In genomic region chr6:34862381-34862780, GRCm38 (mm10) we compare ENCODE assay signal across 8 mouse cellular contexts. TPM values are rescaled to one million over a fixed set of nuclear protein-coding genes. Genes with fewer than 3 reads are reported as not detected.
DNase-seq lines count a peak whose midpoint lies in the region; ATAC-seq lines count a peak whose summit lies in the region.

No protein-coding gene starts in this region.

- no peaks in the 10 kb centered on the region for H3K9me3 ChIP-seq in embryonic facial prominence, embryonic 15.5 days (replicated peaks)
- H3K9me3 ChIP-seq in forebrain, embryonic 15.5 days = no peaks in the 10 kb centered on the region

- no peak overlapping the region for H3K27ac ChIP-seq in embryonic facial prominence, embryonic 15.5 days (replicated peaks)
- no peak overlapping the region for H3K27ac ChIP-seq in forebrain, embryonic 15.5 days (replicated peaks)

- H3K36me3 ChIP-seq in embryonic facial prominence, embryonic 15.5 days = no peaks in the 10 kb centered on the region
- H3K36me3 ChIP-seq in forebrain, embryonic 15.5 days = no peaks in the 10 kb centered on the region

- H3K4me3 ChIP-seq in embryonic facial prominence, embryonic 15.5 days (replicated peaks) = 0 out of 2 replicates have a peak overlapping the region, but pooled peaks have one; percentile 24
- H3K4me3 ChIP-seq in forebrain, embryonic 15.5 days = no peak overlapping the region

- no peak overlapping the region for H3K9ac ChIP-seq in embryonic facial prominence, embryonic 15.5 days
- no peak overlapping the region for H3K9ac ChIP-seq in forebrain, embryonic 15.5 days (replicated peaks)

- WGBS in embryonic facial prominence, embryonic 15.5 days = 88% methylated on average over 6 of the region's 6 CpGs
- 94% methylated on average over 6 of the region's 6 CpGs for WGBS in forebrain, embryonic 15.5 days

- no peak for ATAC-seq in embryonic facial prominence, embryonic 15.5 days (ENCODE audit: insufficient number of reproducible peaks, low FRiP score, low TSS enrichment, low read depth)
- no peak for ATAC-seq in forebrain, embryonic 15.5 days (replicated peaks)

- peak overlapping the region; percentile 38; the same call in 1 of the 2 replicates for H3K4me2 ChIP-seq in embryonic facial prominence, embryonic 15.5 days (replicated peaks)
- no peak overlapping the region for H3K4me2 ChIP-seq in forebrain, embryonic 15.5 days (replicated peaks)

- DNase-seq in kidney, adult 18-20 months = peak; percentile 51
- DNase-seq in kidney, postnatal 10 days = no peak
- DNase-seq in kidney, postnatal 36 days = peak; percentile 65 to 68
- DNase-seq in skeletal muscle tissue, adult 2 months (ENCODE audit: low read depth, low spot score) = peak; percentile 73
- no peak for DNase-seq in cerebellum, postnatal 36 days
- DNase-seq in ovary, postnatal 36 days (ENCODE audit: low spot score) = no peak

- H3K4me1 ChIP-seq in embryonic facial prominence, embryonic 15.5 days = peaks cover 32% of the 10 kb centered on the region
- no peaks in the 10 kb centered on the region for H3K4me1 ChIP-seq in forebrain, embryonic 15.5 days

- no peaks in the 10 kb centered on the region for H3K27me3 ChIP-seq in embryonic facial prominence, embryonic 15.5 days
- no peaks in the 10 kb centered on the region for H3K27me3 ChIP-seq in forebrain, embryonic 15.5 days

RNA-seq across cellular contexts. Expression of gene Tmem140, which starts 0.6 kb away (rescaled TPM):
- 3.0 and 3.9 TPM in 2 replicates for polyA plus RNA-seq in embryonic facial prominence, embryonic 15.5 days (2015; fragmentation: Nextera tagmentation; extraction: Ambion mirVana)
- polyA plus RNA-seq in forebrain, embryonic 15.5 days (2015; fragmentation: Nextera tagmentation; extraction: Ambion mirVana) = 1.3 and 1.6 TPM in 2 replicates

RNA-seq across cellular contexts. Expression of gene Cyren, which starts 15.5 kb away (rescaled TPM):
- polyA plus RNA-seq in embryonic facial prominence, embryonic 15.5 days (2015; fragmentation: Nextera tagmentation; extraction: Ambion mirVana) = 14.8 and 17.4 TPM in 2 replicates
- polyA plus RNA-seq in forebrain, embryonic 15.5 days (2015; fragmentation: Nextera tagmentation; extraction: Ambion mirVana) = 11.4 and 13.7 TPM in 2 replicates

RNA-seq across cellular contexts. Expression of gene Wdr91, which starts 48.3 kb away (rescaled TPM):
- polyA plus RNA-seq in embryonic facial prominence, embryonic 15.5 days (2015; fragmentation: Nextera tagmentation; extraction: Ambion mirVana) = 10.0 and 12.0 TPM in 2 replicates
- polyA plus RNA-seq in forebrain, embryonic 15.5 days (2015; fragmentation: Nextera tagmentation; extraction: Ambion mirVana) = 11.2 and 12.4 TPM in 2 replicates

RNA-seq across cellular contexts. Expression of gene Stra8, which starts 57.6 kb away (rescaled TPM):
- not detected in 2 replicates for polyA plus RNA-seq in embryonic facial prominence, embryonic 15.5 days (2015; fragmentation: Nextera tagmentation; extraction: Ambion mirVana)
- polyA plus RNA-seq in forebrain, embryonic 15.5 days (2015; fragmentation: Nextera tagmentation; extraction: Ambion mirVana) = not detected in 2 replicates

Comparison
In these comparisons a context has a peak if more than half of its experiments do, and no peak if none do; other contexts are left out.
1. DNase-seq: peak in kidney, adult 18-20 months (single experiment), kidney, postnatal 36 days (2 of 2) and skeletal muscle tissue, adult 2 months (single experiment); none in kidney, postnatal 10 days (single experiment), cerebellum, postnatal 36 days (0 of 2) and ovary, postnatal 36 days (single experiment).